Mouse (Mus musculus): ENCODE measurements around the gene Olfr849.

Olfr849 gene

GRCm38 (mm10) chr9:19439966-19440365 lies at the start of gene Olfr849:
TSS of gene Olfr849 (plus strand) at chr9:19440266.
- ATAC-seq (ENCODE audit: low TSS enrichment) = no peak

- ATAC-seq (ENCODE audit: low TSS enrichment) = no peak
Measured at GRCm38 (mm10) chr9:19478148-19478547, 38.1 kb downstream of the Olfr849 start, which contains the start of gene Olfr850. TSS of gene Olfr850 (minus strand) at chr9:19478248.

- ATAC-seq (ENCODE audit: low TSS enrichment) = no peak
Measured at GRCm38 (mm10) chr9:19492995-19493394, 52.9 kb downstream of the Olfr849 start, which contains the start of gene Olfr851. TSS of gene Olfr851 (plus strand) at chr9:19493295.

Data from frontal cortex, adult (tissue).